Mouse (Mus musculus) stomach, embryonic 14.5 days (tissue): ENCODE data around the gene Gstt3. TPM values are rescaled to one million over a fixed set of nuclear protein-coding genes. Genes with fewer than 3 reads are reported as not detected.

Experiments used
- ATAC-seq: fragments of 200-750 bp; cut with Nextera tagmentation; 2 replicates; pipeline ENCODE4 v1.8.0; 2017; ENCODE audit warnings: low read depth, moderate TSS enrichment; ENCODE audit not compliant: insufficient number of reproducible peaks, insufficient read depth, low FRiP score
- H3K27ac ChIP-seq: fragments of 300-500 bp; sonication (generic); 2 replicates; pipeline ENCODE4 v1.5.1; 2014; ENCODE audit warnings: mild to moderate bottlenecking, low read length, moderate library complexity, mixed read lengths
- H3K27me3 ChIP-seq: fragments of 300-500 bp; sonication (generic); 2 replicates; pipeline ENCODE4 v1.6.1; 2014; ENCODE audit warnings: low read length, control low read depth, mixed read lengths; ENCODE audit not compliant: control insufficient read depth, insufficient read depth
- H3K36me3 ChIP-seq: fragments of 300-500 bp; sonication (generic); 2 replicates; pipeline ENCODE4 v1.6.1; 2014; ENCODE audit warnings: mild to moderate bottlenecking, control low read depth, low read length, moderate library complexity, mixed read lengths; ENCODE audit not compliant: control insufficient read depth, insufficient read depth
- H3K4me1 ChIP-seq: fragments of 300-500 bp; sonication (generic); 2 replicates; pipeline ENCODE4 v1.6.1; 2014; ENCODE audit warnings: low read length, control low read depth, mixed read lengths; ENCODE audit not compliant: control insufficient read depth, insufficient read depth
- H3K4me2 ChIP-seq: fragments of 300-500 bp; sonication (generic); replicated peaks from 2 replicates; pipeline ENCODE4 v1.6.1; 2014; ENCODE audit warnings: low read depth, low read length, control low read depth
- H3K4me3 ChIP-seq: fragments of 300-500 bp; sonication (generic); 2 replicates; pipeline ENCODE4 v1.5.1; 2014; ENCODE audit warnings: low read depth, low read length, control low read depth
- H3K9ac ChIP-seq: fragments of 300-500 bp; sonication (generic); replicated peaks from 2 replicates; pipeline ENCODE4 v1.6.1; 2014; ENCODE audit warnings: low read depth, mild to moderate bottlenecking, control low read depth, low read length, moderate library complexity, mixed read lengths
- H3K9me3 ChIP-seq: fragments of 300-500 bp; sonication (generic); 2 replicates; pipeline ENCODE4 v1.6.1; 2016; ENCODE audit warnings: low read depth, low read length, control low read depth; ENCODE audit not compliant: control insufficient read depth
- WGBS: fragments of 180-500 bp; shearing (Covaris S2); extraction: QIAGEN DNeasy Blood & Tissue Kit; methylation state at CpG from one replicate; pipeline ENCODE4 v1.1.7; 2014; 5-methylcytosine and 5-hydroxymethylcytosine counted together
- polyA plus RNA-seq: library from polyadenylated mRNA; unstranded; fragments of >200 nt; fragmentation: Nextera tagmentation; extraction: Ambion mirVana; gene quantifications from 2 replicates; pipeline ENCODE4 v1.2.1, GENCODE M21; 2014

Gstt3 gene
- polyA plus RNA-seq, result 46.5 and 48.5 TPM in 2 replicates

DNA sequence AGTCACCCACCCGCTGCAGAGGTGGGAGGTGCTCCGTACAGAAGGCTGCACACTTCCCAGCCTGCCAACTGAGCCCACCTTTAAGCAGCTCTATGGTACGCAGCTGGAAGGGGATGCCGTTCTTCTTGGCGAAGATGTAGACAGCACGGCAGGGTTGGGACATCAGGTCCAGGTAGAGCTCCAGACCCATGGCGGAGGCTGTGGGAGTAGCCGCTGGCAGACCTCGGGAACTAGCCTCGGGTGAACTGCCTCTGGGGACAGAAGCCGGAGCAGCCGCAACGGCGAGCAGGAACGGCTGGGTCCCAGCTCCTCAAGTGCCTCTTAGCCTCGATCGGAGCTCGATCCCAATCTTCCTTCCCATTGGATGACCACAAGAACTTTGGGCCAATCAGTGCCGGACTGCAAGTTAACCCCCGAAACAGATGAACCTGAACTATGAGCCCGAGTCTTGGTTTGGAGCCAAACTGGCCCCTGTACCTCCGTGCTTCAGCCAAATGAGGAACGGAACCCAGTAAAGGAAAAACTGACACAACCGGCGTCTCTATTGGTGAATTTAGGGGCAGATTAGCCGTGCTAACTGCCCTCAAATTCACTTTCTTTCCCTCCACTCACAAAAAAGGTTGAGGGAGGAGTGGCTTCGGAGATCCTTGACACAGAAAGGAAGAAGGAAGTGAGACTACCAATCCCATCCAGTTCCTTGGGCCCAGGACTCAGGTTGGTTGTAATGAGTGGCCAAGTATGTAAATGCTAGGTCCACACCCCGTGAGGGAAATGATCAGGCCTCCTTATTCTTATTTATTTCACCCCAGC, at the start of gene Gstt3, which contains the start of gene Gm20441:
Gstt3 (minus strand) TSS at position 646 of the 810 bp plus-strand sequence.
Gm20441 (minus strand) TSS at position 186 of the 810 bp plus-strand sequence.
- peak within 1 kb of the TSS; percentile 86 for H3K4me2 ChIP-seq
- peak; percentile 84 for ATAC-seq
- WGBS, result under 1% methylated on average over 28 of the region's 28 CpGs
- peak within 1 kb of the TSS; percentile 47 for H3K4me3 ChIP-seq
- H3K27ac ChIP-seq, result peak within 1 kb of the TSS; percentile 62; the same call in 1 of the 2 replicates
- no peaks in the 10 kb centered on the region for H3K27me3 ChIP-seq
- no peaks in the 10 kb centered on the region for H3K36me3 ChIP-seq
- no peak within 1 kb of the TSS; the same call in 1 of the 2 replicates for H3K9ac ChIP-seq
- no peaks in the 10 kb centered on the region for H3K9me3 ChIP-seq
- H3K4me1 ChIP-seq, result peaks cover 4% of the 10 kb centered on the region; the same call in 1 of the 2 replicates

DNA sequence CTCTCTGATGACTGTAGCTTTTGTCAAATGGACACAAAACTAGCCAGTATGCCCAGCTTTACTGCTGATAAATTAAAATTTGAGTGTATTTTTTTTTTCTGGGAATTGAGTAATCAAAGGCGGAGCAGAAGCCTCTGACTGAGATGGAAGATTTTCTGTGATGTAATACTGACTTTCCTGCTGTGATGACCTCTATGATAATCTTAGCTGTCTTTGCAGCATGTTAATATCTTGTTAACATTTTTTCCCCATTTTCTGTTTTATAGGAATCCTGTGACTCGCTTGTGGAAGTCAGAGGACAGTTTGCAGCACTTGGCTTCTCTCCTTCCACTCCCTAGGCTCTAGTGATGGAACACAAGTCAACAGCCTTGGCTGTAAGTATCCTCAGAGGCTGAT, 49.1 kb upstream of the Gstt3 start:
- no peak overlapping the region for H3K4me3 ChIP-seq
- H3K9ac ChIP-seq, result no peak overlapping the region
- H3K9me3 ChIP-seq, result no peaks in the 10 kb centered on the region
- 86% methylated on average over 2 of the region's 2 CpGs for WGBS
- ATAC-seq, result no peak
- H3K4me1 ChIP-seq, result peaks cover 9% of the 10 kb centered on the region
- H3K36me3 ChIP-seq, result no peaks in the 10 kb centered on the region
- H3K27me3 ChIP-seq, result no peaks in the 10 kb centered on the region
- H3K4me2 ChIP-seq, result no peak overlapping the region
- no peak overlapping the region for H3K27ac ChIP-seq

DNA sequence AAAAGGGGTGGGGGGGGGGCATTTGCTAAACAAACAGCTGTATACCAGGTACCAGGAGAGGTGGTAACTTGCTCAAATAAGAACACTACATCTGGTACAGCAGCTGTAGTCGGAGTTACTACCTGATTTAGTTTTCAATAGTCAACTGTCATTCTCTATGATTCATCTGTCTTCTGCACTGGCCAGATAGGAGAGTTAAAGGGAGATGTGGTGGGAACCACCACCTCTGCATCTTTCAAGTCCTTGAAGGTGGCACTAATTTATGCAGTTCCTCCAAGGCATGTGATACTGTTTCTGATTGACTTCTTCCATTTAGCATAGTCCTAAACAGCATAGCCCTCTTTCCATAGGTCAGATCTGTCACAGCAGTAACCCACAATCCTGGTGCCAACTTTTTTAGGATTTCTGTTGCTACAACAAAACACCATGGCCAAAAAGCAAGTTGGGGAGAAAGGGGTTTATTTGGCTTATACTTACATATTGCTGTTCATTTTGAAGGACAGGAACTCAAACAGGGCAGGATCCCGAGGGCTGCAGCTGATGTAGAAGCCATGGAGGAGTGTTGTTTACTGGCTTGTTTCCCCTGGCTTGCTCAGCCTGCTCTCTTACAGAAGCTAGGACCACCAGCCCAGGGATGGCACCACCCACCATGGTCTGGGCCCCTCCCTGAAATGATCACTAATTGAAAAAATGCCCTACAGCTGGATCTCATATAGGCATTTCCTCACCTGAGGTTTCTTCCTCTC, 48.5 kb upstream of the Gstt3 start:
- no peak overlapping the region for H3K9ac ChIP-seq
- no peak overlapping the region for H3K27ac ChIP-seq
- H3K4me2 ChIP-seq, result no peak overlapping the region
- no peak overlapping the region for H3K4me3 ChIP-seq
- 72% methylated on average over 2 of the region's 2 CpGs for WGBS
- no peaks in the 10 kb centered on the region for H3K27me3 ChIP-seq
- ATAC-seq, result no peak
- no peaks in the 10 kb centered on the region for H3K9me3 ChIP-seq
- peaks cover 9% of the 10 kb centered on the region for H3K4me1 ChIP-seq
- no peaks in the 10 kb centered on the region for H3K36me3 ChIP-seq

DNA sequence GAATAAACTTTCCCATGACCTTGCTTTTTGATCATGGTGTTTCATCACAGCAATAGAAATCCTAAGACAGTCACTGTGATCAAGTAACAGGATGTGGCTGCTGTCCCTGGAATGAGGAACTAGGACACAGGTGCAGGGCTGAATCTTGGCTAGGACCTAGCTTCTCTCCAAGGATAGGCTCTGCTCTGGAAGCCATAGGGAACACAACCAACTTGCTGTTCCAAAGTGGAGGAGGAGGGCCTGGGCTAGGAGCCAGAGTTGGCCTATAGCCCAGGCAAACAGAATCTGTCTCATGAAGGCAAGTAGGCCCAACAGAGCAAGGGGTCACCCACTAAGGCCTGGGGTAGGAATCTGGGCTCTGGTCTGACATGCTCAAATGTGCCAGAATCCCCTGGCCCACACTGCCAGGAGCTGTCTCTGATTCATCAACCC, 47.3 kb upstream of the Gstt3 start:
- Histone ChIP-seq H3K9ac (no peak overlapping the region), H3K27ac (no peak overlapping the region), H3K36me3 (no peaks in the 10 kb centered on the region), H3K4me1 (peaks cover 8% of the 10 kb centered on the region; the same call in 1 of the 2 replicates), H3K4me3 (no peak overlapping the region), H3K9me3 (no peaks in the 10 kb centered on the region), H3K27me3 (no peaks in the 10 kb centered on the region), H3K4me2 (no peak overlapping the region)
- no peak for ATAC-seq

DNA sequence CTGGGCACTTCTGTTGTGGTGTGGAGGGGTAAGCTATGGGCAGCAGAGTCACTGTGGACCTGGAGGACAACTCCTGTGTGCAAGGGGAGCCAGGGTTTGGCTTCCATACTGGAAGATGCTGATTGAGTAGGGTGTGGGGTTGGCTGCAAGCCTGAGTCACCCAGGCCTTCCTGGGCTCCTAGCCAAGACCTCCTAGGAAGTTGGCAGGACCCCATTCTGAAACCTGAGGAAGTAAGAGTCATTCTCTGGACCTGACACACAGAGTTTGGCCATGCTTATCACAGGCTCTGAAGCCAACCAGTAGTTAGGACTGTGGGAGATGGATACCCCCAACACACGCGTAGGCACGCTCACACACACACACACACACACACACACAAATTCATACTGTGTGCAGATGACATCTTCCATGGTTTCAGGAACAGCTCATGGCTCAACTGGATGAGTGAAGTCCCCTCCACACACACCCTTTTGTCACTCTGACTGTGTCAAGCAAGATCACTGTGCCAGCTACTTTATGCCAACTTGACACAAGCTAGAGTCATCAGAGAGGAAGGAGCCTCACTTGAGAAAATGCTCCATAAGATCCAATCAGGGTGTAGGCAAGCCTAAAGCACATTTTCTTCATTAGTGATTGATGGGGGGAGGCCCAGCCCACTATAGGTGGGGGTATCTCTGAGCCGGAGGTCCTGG, 46.6 kb upstream of the Gstt3 start:
- no peak overlapping the region for H3K9ac ChIP-seq
- ATAC-seq, result peak; percentile 49; the same call in 1 of the 2 replicates
- H3K27me3 ChIP-seq, result no peaks in the 10 kb centered on the region
- WGBS, result 79% methylated on average over 4 of the region's 4 CpGs
- H3K36me3 ChIP-seq, result no peaks in the 10 kb centered on the region
- no peak overlapping the region for H3K4me3 ChIP-seq
- no peak overlapping the region for H3K27ac ChIP-seq
- H3K4me2 ChIP-seq, result no peak overlapping the region
- H3K9me3 ChIP-seq, result no peaks in the 10 kb centered on the region
- 0 out of 2 replicates have a peak, but pooled peaks cover 5% of the 10 kb centered on the region for H3K4me1 ChIP-seq

DNA sequence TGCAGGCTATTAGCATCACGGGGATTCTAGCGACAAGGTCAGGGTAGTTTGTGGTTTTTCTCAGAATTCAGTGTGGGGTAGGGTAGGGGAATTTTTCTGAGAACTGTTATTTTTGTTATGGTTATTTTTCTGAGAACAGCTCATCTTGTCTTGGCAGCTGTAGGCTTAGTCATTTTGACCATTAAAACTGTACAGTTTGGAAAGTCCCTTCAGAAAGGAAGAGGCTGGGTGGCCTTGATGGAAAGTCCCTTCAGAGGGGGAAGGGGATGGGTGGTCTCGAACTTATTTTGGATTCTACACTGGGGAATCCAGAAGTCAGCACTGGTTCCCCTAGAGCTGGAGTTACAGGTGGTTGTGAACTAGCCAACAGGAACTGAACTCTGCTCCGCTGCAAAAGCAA, 43.3 kb upstream of the Gstt3 start:
- no peak overlapping the region for H3K27ac ChIP-seq
- H3K4me2 ChIP-seq, result no peak overlapping the region
- H3K9me3 ChIP-seq, result no peaks in the 10 kb centered on the region
- 83% methylated on average over 4 of the region's 4 CpGs for WGBS
- no peaks in the 10 kb centered on the region for H3K36me3 ChIP-seq
- H3K9ac ChIP-seq, result no peak overlapping the region
- no peak overlapping the region for H3K4me3 ChIP-seq
- no peak for ATAC-seq
- H3K4me1 ChIP-seq, result 0 out of 2 replicates have a peak, but pooled peaks cover 5% of the 10 kb centered on the region
- no peaks in the 10 kb centered on the region for H3K27me3 ChIP-seq

DNA sequence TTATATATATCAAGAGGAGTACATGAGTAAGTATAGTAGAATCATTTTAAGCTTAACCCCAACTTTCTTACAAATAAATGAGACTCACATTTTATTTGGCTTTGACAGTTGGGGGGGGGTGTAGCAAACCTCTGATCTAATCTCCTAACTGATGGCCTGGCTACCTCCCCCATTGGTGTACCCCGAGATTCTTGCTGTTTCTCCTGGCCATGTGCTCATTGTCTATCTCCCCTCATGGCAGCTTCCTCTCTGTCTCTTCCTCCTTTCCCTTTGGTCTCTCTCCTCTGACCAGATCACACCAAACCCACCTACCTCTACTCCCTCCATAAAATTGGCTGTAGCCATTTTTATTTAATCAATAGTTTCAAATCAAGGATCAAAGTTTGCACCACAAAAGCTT, 42.6 kb upstream of the Gstt3 start:
- H3K36me3 ChIP-seq, result no peaks in the 10 kb centered on the region
- WGBS, result 76% methylated on average over 1 of the region's 1 CpGs
- no peaks in the 10 kb centered on the region for H3K27me3 ChIP-seq
- H3K27ac ChIP-seq, result no peak overlapping the region
- H3K9me3 ChIP-seq, result no peaks in the 10 kb centered on the region
- no peak overlapping the region for H3K4me2 ChIP-seq
- H3K9ac ChIP-seq, result no peak overlapping the region
- H3K4me3 ChIP-seq, result no peak overlapping the region
- no peak for ATAC-seq
- H3K4me1 ChIP-seq, result 0 out of 2 replicates have a peak, but pooled peaks cover 5% of the 10 kb centered on the region

DNA sequence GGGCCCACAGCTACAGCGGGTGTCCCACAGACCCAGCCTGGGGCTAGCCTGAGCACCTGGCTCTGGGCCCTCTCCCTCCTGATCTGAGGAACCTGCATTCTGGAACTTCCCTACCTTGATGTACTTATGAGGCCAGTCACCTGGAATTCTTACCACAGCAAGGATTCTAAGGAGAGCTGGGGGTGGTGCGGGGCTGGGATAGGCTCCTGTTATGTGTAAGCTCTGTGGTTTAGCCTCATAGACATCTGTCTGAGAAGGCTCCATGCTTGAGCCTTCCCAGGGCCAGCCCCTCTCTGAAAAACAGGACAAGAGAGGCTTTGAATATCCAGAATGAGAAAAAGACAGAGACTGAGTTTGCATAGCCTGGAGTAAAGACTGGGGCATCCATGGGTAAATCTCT, 41.2 kb upstream of the Gstt3 start, which contains the start of gene Gstt4:
Gstt4 (minus strand) TSS at position 101 of the 400 bp plus-strand sequence.
- Histone ChIP-seq H3K27ac (no peak within 1 kb of the TSS), H3K4me2 (no peak within 1 kb of the TSS), H3K27me3 (no peaks in the 10 kb centered on the region), H3K36me3 (no peaks in the 10 kb centered on the region), H3K9me3 (no peaks in the 10 kb centered on the region), H3K4me1 (0 out of 2 replicates have a peak, but pooled peaks cover 2% of the 10 kb centered on the region), H3K4me3 (no peak within 1 kb of the TSS), H3K9ac (no peak within 1 kb of the TSS)
- ATAC-seq, result no peak
- 93% methylated on average over 2 of the region's 2 CpGs for WGBS
